Mouse (Mus musculus): ENCODE results near the gene Acsf2.

- TF ChIP-seq CTCF (conservative IDR thresholded peaks at IDR 0.05; ENCODE audit: low read length) (no peak), POU5F1 (IDR thresholded peaks at IDR 0.05; ENCODE audit: borderline replicate concordance, low read length) (no peak)
Measured at GRCm38 (mm10) chr11:94508976-94509375, 92.7 kb downstream of the Acsf2 start.
